Mouse (Mus musculus) MEL (cell line): Measurements from ENCODE around the gene Pla2g6. TPM values are rescaled to one million over a fixed set of nuclear protein-coding genes. Genes with fewer than 3 reads are reported as not detected.

ENCODE experiments used
- DNase-seq: peaks from one replicate; pipeline ENCODE4 v3.0.0; 2011; ENCODE audit warnings: low read depth, low spot score
- H3K27ac ChIP-seq: 2 replicates; pipeline ENCODE4 v1.5.1; 2012; ENCODE audit warnings: low read depth, mild to moderate bottlenecking, control low read depth, low read length, moderate library complexity; ENCODE audit not compliant: control insufficient read depth
- H3K27me3 ChIP-seq, 2 experiments: fragments of 150-350 bp in 1 of 2; sonication (generic) in 1 of 2; 2 replicates each; pipeline ENCODE4 v1.6.1; 2012; ENCODE audit warnings: low read length in 2 of 2, mild to moderate bottlenecking in 2 of 2, improper control_type of control experiment in 1 of 2, moderate library complexity in 1 of 2; ENCODE audit not compliant: insufficient read depth in 2 of 2, control insufficient read depth in 1 of 2
- H3K36me3 ChIP-seq, 2 experiments: 2 replicates each; pipeline ENCODE4 v1.6.1; 2012 to 2014; ENCODE audit warnings: low read length in 2 of 2, improper control_type of control experiment in 1 of 2, inconsistent platforms in 1 of 2, mild to moderate bottlenecking in 1 of 2; ENCODE audit not compliant: insufficient read depth in 2 of 2, control insufficient read depth in 1 of 2
- H3K4me1 ChIP-seq, 2 experiments: fragments of 150-350 bp in 1 of 2; sonication (generic) in 1 of 2; 2 replicates each; pipeline ENCODE4 v1.6.1; 2012; ENCODE audit warnings: low read length in 2 of 2, improper control_type of control experiment in 1 of 2, mild to moderate bottlenecking in 1 of 2; ENCODE audit not compliant: insufficient read depth in 2 of 2, control insufficient read depth in 1 of 2
- H3K4me3 ChIP-seq, 2 experiments: fragments of 150-350 bp in 1 of 2; sonication (generic) in 1 of 2; 2 replicates each; pipeline ENCODE4 v1.5.1; 2012; ENCODE audit warnings: low read depth in 2 of 2, low read length in 2 of 2, mild to moderate bottlenecking in 2 of 2, moderate library complexity in 2 of 2, control low read depth in 1 of 2, improper control_type of control experiment in 1 of 2; ENCODE audit not compliant: control insufficient read depth in 1 of 2, insufficient read depth in 1 of 2
- H3K79me2 ChIP-seq: 2 replicates; pipeline ENCODE4 v1.6.1; 2012; ENCODE audit warnings: mild to moderate bottlenecking, low read length, moderate library complexity; ENCODE audit not compliant: control insufficient read depth, poor library complexity, insufficient read depth
- H3K9ac ChIP-seq: 2 replicates; pipeline ENCODE4 v1.6.1; 2012; ENCODE audit warnings: low read depth, mild to moderate bottlenecking, control low read depth, low read length, moderate library complexity; ENCODE audit not compliant: control insufficient read depth, poor library complexity, severe bottlenecking
- H3K9me3 ChIP-seq: fragments of 150-350 bp; sonication (generic); replicated peaks from 2 replicates; pipeline ENCODE4 v1.6.1; 2012; ENCODE audit warnings: mild to moderate bottlenecking, low read length, improper control_type of control experiment, moderate library complexity; ENCODE audit not compliant: insufficient read depth
- CHD2 ChIP-seq: IDR thresholded peaks from 2 replicates; pipeline ENCODE4 v1.6.1; 2011; ENCODE audit warnings: low read length, improper control_type of control experiment
- GATA1 ChIP-seq: IDR thresholded peaks from 2 replicates; pipeline ENCODE4 v1.6.1; 2011; ENCODE audit warnings: low read depth, low read length, improper control_type of control experiment
- MAFK ChIP-seq: IDR thresholded peaks from 2 replicates; pipeline ENCODE4 v1.6.1; 2011; ENCODE audit warnings: low read depth, mild to moderate bottlenecking, low read length, improper control_type of control experiment, borderline replicate concordance
- MAZ ChIP-seq: IDR thresholded peaks from 2 replicates; pipeline ENCODE4 v1.6.1; 2012; ENCODE audit warnings: low read depth, mild to moderate bottlenecking, inconsistent platforms, low read length, improper control_type of control experiment
- MXI1 ChIP-seq: IDR thresholded peaks from 2 replicates; pipeline ENCODE4 v1.6.1; 2011; ENCODE audit warnings: mild to moderate bottlenecking, low read depth, low read length, improper control_type of control experiment
- MYC ChIP-seq: IDR thresholded peaks from 2 replicates; pipeline ENCODE4 v1.6.1; 2011; ENCODE audit warnings: low read depth, mild to moderate bottlenecking, low read length, improper control_type of control experiment, moderate library complexity
- NRF1 ChIP-seq: IDR thresholded peaks from 2 replicates; pipeline ENCODE4 v1.6.1; 2014; ENCODE audit warnings: low read depth, mild to moderate bottlenecking, inconsistent platforms, low read length, improper control_type of control experiment, moderate library complexity; ENCODE audit not compliant: poor library complexity, insufficient read depth, severe bottlenecking
- TBP ChIP-seq: IDR thresholded peaks from 2 replicates; pipeline ENCODE4 v1.8.0; 2011; ENCODE audit warnings: low read depth, low read length, improper control_type of control experiment
- TCF12 ChIP-seq: IDR thresholded peaks from 2 replicates; pipeline ENCODE4 v1.6.1; 2014; ENCODE audit warnings: low read depth, mild to moderate bottlenecking, inconsistent platforms, low read length, improper control_type of control experiment, moderate library complexity
- USF1 ChIP-seq: IDR thresholded peaks from 2 replicates; pipeline ENCODE4 v1.6.1; 2014; ENCODE audit warnings: low read depth, mild to moderate bottlenecking, inconsistent platforms, low read length, improper control_type of control experiment, moderate library complexity
- polyA plus RNA-seq, 2 experiments: library from polyadenylated mRNA; stranded (reverse) in 1 of 2; unstranded in 1 of 2; fragments of >175 nt in 1 of 2; fragments of >200 nt in 1 of 2; gene quantifications; 2 replicates each; pipeline versions ENCODE4 v1.2.1 to v1.2.4; 2012; ENCODE audit warnings: low replicate concordance in 2 of 2, low read depth in 1 of 2; ENCODE audit not compliant: insufficient read length in 2 of 2, insufficient read depth in 1 of 2, missing spikeins in 1 of 2
- total RNA-seq: library from RNA; depleted of rRNA; stranded (reverse); fragments of 300-350 nt; gene quantifications from 2 replicates; pipeline ENCODE4 v1.2.3, GENCODE M21; 2012

The Pla2g6 gene
- total and polyA plus RNA-seq, 3 experiments = 11.8 to 24.7 TPM; not detected in 1

DNA sequence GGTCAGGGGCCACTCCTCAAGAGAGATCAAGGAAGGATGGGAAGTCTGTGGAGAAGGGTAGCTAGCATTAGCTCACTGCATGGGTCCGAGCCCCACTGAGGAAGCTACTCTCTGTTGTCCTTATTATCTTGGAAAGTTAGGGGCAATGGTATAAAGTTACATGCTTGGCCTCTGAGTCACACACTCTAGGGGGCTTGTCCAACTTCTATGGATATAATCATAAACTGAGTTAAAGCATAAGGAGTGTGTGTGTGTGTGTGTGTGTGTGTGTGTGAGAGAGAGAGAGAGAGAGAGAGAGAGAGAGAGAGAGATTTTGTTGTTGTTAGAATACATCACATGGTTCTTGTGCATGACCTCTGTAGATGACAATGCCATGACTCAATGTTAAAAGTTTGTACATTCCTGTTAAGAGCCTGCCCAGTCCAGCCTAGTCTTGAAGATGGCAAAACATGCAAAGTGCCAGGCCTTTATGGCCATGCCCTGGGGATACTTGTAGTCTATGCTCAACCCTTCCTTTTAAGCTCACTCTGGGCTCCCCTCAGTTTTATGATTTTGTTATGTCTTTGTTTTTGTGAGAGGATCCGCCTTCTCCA is 28.5 kb downstream of the Pla2g6 start:
- Histone ChIP-seq H3K79me2 (no peaks in the 10 kb centered on the region), H3K4me3 (no peak overlapping the region), H3K4me1 (no peaks in the 10 kb centered on the region), H3K9ac (no peak overlapping the region), H3K9me3 (no peaks in the 10 kb centered on the region), H3K27ac (no peak overlapping the region), H3K36me3 (no peaks in the 10 kb centered on the region), H3K27me3 (no peaks in the 10 kb centered on the region)
- no peak for DNase-seq
- TF ChIP-seq USF1 = no peak

DNA sequence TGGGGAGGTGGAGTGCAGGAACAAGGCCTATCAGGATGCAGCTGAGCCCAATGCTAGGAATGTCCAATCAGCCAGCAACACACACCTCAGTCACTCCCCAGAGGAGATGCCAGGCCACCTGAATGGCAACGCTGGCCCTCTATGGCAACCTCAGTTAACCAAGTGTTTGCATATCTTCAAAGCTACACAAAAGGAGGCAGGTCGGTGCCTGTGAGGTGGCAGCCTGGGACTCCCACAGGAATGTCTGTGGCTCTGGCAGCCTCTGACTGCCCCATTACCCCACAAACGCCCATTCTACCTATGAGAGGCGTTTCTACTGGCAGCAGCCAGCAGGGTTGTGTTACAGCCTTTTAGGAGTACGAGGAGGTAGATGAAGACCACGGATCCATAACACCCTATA is 29.6 kb downstream of the Pla2g6 start:
- no peak for TF ChIP-seq MYC
- no peak for DNase-seq
- no peaks in the 10 kb centered on the region for H3K9me3 ChIP-seq
- H3K4me1 ChIP-seq = no peaks in the 10 kb centered on the region
- no peaks in the 10 kb centered on the region for H3K79me2 ChIP-seq
- no peaks in the 10 kb centered on the region for H3K36me3 ChIP-seq
- H3K4me3 ChIP-seq = no peak overlapping the region
- no peak overlapping the region for H3K9ac ChIP-seq
- no peaks in the 10 kb centered on the region for H3K27me3 ChIP-seq
- no peak overlapping the region for H3K27ac ChIP-seq

DNA sequence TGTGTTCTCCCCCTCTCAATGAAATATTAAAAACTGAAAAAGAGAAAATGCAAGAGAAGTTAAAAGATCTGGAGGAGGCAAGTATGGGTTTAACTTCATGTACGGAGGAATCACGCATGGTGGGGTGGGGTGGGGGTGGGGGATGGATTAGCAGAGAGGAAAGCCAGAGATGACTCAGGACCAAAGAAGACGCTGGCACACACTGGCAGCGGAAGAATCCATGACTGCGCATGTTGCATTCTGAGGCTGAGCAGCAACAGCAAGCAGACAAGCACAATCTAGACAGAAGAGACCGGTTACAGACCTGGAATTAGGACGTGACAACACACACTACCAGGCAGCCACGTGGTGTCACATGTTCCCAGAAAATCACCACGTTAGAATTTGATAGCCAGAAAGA is 35.4 kb downstream of the Pla2g6 start:
- no peaks in the 10 kb centered on the region for H3K9me3 ChIP-seq
- H3K27me3 ChIP-seq = no peaks in the 10 kb centered on the region
- no peaks in the 10 kb centered on the region for H3K4me1 ChIP-seq
- no peak overlapping the region for H3K4me3 ChIP-seq
- H3K79me2 ChIP-seq = no peaks in the 10 kb centered on the region
- H3K27ac ChIP-seq = no peak overlapping the region
- no peak for TF ChIP-seq CHD2
- no peak for TF ChIP-seq TCF12
- no peak for TF ChIP-seq MXI1
- no peak for TF ChIP-seq MAZ
- TF ChIP-seq MAFK = no peak
- TF ChIP-seq TBP = no peak
- TF ChIP-seq NRF1 = no peak
- no peak for TF ChIP-seq MYC
- no peak for TF ChIP-seq GATA1
- DNase-seq = no peak
- H3K36me3 ChIP-seq = no peaks in the 10 kb centered on the region
- H3K9ac ChIP-seq = no peak overlapping the region
